Mouse (Mus musculus): Measurements from ENCODE around the gene Ccdc59. TPM values are rescaled to one million over a fixed set of nuclear protein-coding genes. Genes with fewer than 3 reads are reported as not detected.

Gene Ccdc59
- total and polyA plus RNA-seq, 3 experiments: 3.6 to 11.3 (median 11.2) TPM

- WGBS: 83% methylated on average over 2 of the region's 2 CpGs
- intact Hi-C loops (cut with DNase I): no loop called here
- Histone ChIP-seq H3K36me3 (ENCODE audit: control insufficient read depth, insufficient read depth, low read length) (no peaks in the 10 kb centered on the region), H3K27ac (no peak overlapping the region), H3K27me3 (ENCODE audit: control insufficient read depth, insufficient read depth, low read length) (no peaks in the 10 kb centered on the region), H3K4me3 (no peak overlapping the region), H3K4me1 (ENCODE audit: control insufficient read depth, insufficient read depth, low read length) (no peaks in the 10 kb centered on the region), H3K9ac (ENCODE audit: low read depth, low read length) (no peak overlapping the region), H3K79me2 (replicated peaks; ENCODE audit: control insufficient read depth, insufficient read depth, low read length) (no peaks in the 10 kb centered on the region; the same call in 1 of the 2 replicates)
- TF ChIP-seq POLR2A (IDR thresholded peaks at IDR 0.05; ENCODE audit: insufficient read depth, low read depth, low read length) (no peak), EP300 (IDR thresholded peaks at IDR 0.05; ENCODE audit: insufficient read depth, low read depth, low read length) (no peak), CTCF (IDR thresholded peaks at IDR 0.05) (no peak)
- no peak for DNase-seq
Observed at GRCm38 (mm10) chr10:105803461-105803860, 37.4 kb upstream of the Ccdc59 start.

- intact Hi-C loops (cut with DNase I): no loop called here
- Histone ChIP-seq H3K27me3 (ENCODE audit: control insufficient read depth, insufficient read depth, low read length) (no peaks in the 10 kb centered on the region), H3K4me3 (no peak overlapping the region), H3K4me1 (ENCODE audit: control insufficient read depth, insufficient read depth, low read length) (no peaks in the 10 kb centered on the region), H3K79me2 (replicated peaks; ENCODE audit: control insufficient read depth, insufficient read depth, low read length) (no peaks in the 10 kb centered on the region; the same call in 1 of the 2 replicates), H3K9ac (ENCODE audit: low read depth, low read length) (no peak overlapping the region), H3K36me3 (ENCODE audit: control insufficient read depth, insufficient read depth, low read length) (no peaks in the 10 kb centered on the region), H3K27ac (no peak overlapping the region)
- WGBS: 88% methylated on average over 7 of the region's 7 CpGs
- TF ChIP-seq POLR2A (IDR thresholded peaks at IDR 0.05; ENCODE audit: insufficient read depth, low read depth, low read length) (no peak), EP300 (IDR thresholded peaks at IDR 0.05; ENCODE audit: insufficient read depth, low read depth, low read length) (no peak), CTCF (IDR thresholded peaks at IDR 0.05) (no peak)
- no peak for DNase-seq
Observed at GRCm38 (mm10) chr10:105806259-105807010, 34.4 kb upstream of the Ccdc59 start.

GRCm38 (mm10) chr10:105834627-105835228 lies 6.1 kb upstream of the Ccdc59 start:
- Histone ChIP-seq H3K27ac (no peak overlapping the region), H3K4me1 (ENCODE audit: control insufficient read depth, insufficient read depth, low read length) (no peaks in the 10 kb centered on the region), H3K27me3 (ENCODE audit: control insufficient read depth, insufficient read depth, low read length) (no peaks in the 10 kb centered on the region), H3K36me3 (ENCODE audit: control insufficient read depth, insufficient read depth, low read length) (no peaks in the 10 kb centered on the region; the same call in 1 of the 2 replicates), H3K9ac (ENCODE audit: low read depth, low read length) (no peak overlapping the region), H3K79me2 (replicated peaks; ENCODE audit: control insufficient read depth, insufficient read depth, low read length) (peaks cover 2% of the 10 kb centered on the region; the same call in 1 of the 2 replicates), H3K4me3 (no peak overlapping the region)
- TF ChIP-seq CTCF (IDR thresholded peaks at IDR 0.05) (peak; percentile 61), EP300 (IDR thresholded peaks at IDR 0.05; ENCODE audit: insufficient read depth, low read depth, low read length) (no peak), POLR2A (IDR thresholded peaks at IDR 0.05; ENCODE audit: insufficient read depth, low read depth, low read length) (no peak)
- WGBS: 65% methylated on average over 10 of the region's 10 CpGs
- no peak for DNase-seq
- intact Hi-C loops (cut with DNase I): no loop called here

GRCm38 (mm10) chr10:105842574-105842973 lies 1.7 kb downstream of the Ccdc59 start:
- H3K4me3 ChIP-seq: peak overlapping the region; percentile 74

GRCm38 (mm10) chr10:105850286-105850685 lies 9.4 kb downstream of the Ccdc59 start:
- intact Hi-C loops (cut with DNase I): no loop called here
- Histone ChIP-seq H3K36me3 (ENCODE audit: control insufficient read depth, insufficient read depth, low read length) (peaks cover 4% of the 10 kb centered on the region), H3K4me3 (no peak overlapping the region), H3K79me2 (replicated peaks; ENCODE audit: control insufficient read depth, insufficient read depth, low read length) (no peaks in the 10 kb centered on the region), H3K27me3 (ENCODE audit: control insufficient read depth, insufficient read depth, low read length) (no peaks in the 10 kb centered on the region), H3K4me1 (ENCODE audit: control insufficient read depth, insufficient read depth, low read length) (no peaks in the 10 kb centered on the region), H3K9ac (ENCODE audit: low read depth, low read length) (no peak overlapping the region), H3K27ac (no peak overlapping the region)
- TF ChIP-seq POLR2A (IDR thresholded peaks at IDR 0.05; ENCODE audit: insufficient read depth, low read depth, low read length) (no peak), EP300 (IDR thresholded peaks at IDR 0.05; ENCODE audit: insufficient read depth, low read depth, low read length) (no peak), CTCF (IDR thresholded peaks at IDR 0.05) (no peak)
- WGBS: 79% methylated on average over 5 of the region's 5 CpGs
- no peak for DNase-seq

More at GRCm38 (mm10) chr10:105842574-105842973, 1.7 kb downstream of the Ccdc59 start:
- peaks cover 2% of the 10 kb centered on the region; the same call in 1 of the 2 replicates for H3K79me2 ChIP-seq (replicated peaks; ENCODE audit: control insufficient read depth, insufficient read depth, low read length)
- no peak overlapping the region for H3K9ac ChIP-seq (ENCODE audit: low read depth, low read length)
- 86% methylated on average over 7 of the region's 7 CpGs for WGBS
- peaks cover 2% of the 10 kb centered on the region; the same call in 1 of the 2 replicates for H3K4me1 ChIP-seq (ENCODE audit: control insufficient read depth, insufficient read depth, low read length)
- no peaks in the 10 kb centered on the region for H3K27me3 ChIP-seq (ENCODE audit: control insufficient read depth, insufficient read depth, low read length)
- H3K27ac ChIP-seq: no peak overlapping the region
- peaks cover 13% of the 10 kb centered on the region for H3K36me3 ChIP-seq (ENCODE audit: control insufficient read depth, insufficient read depth, low read length)
- TF ChIP-seq POLR2A (IDR thresholded peaks at IDR 0.05; ENCODE audit: insufficient read depth, low read depth, low read length): no peak
- no peak for TF ChIP-seq EP300 (IDR thresholded peaks at IDR 0.05; ENCODE audit: insufficient read depth, low read depth, low read length)
- TF ChIP-seq CTCF (IDR thresholded peaks at IDR 0.05): no peak
- no peak for DNase-seq
- intact Hi-C loops (cut with DNase I): no loop called here

GRCm38 (mm10) chr10:105851136-105851535 lies 10.3 kb downstream of the Ccdc59 start:
- WGBS: 48% methylated on average over 4 of the region's 4 CpGs
- intact Hi-C loops (cut with DNase I): no loop called here

More at GRCm38 (mm10) chr10:105851136-105851535, 10.3 kb downstream of the Ccdc59 start:
- no peak overlapping the region for H3K9ac ChIP-seq (ENCODE audit: low read depth, low read length)
- peaks cover 4% of the 10 kb centered on the region for H3K36me3 ChIP-seq (ENCODE audit: control insufficient read depth, insufficient read depth, low read length)
- no peaks in the 10 kb centered on the region for H3K27me3 ChIP-seq (ENCODE audit: control insufficient read depth, insufficient read depth, low read length)
- H3K79me2 ChIP-seq (replicated peaks; ENCODE audit: control insufficient read depth, insufficient read depth, low read length): no peaks in the 10 kb centered on the region
- DNase-seq: no peak
- no peaks in the 10 kb centered on the region for H3K4me1 ChIP-seq (ENCODE audit: control insufficient read depth, insufficient read depth, low read length)
- H3K27ac ChIP-seq: no peak overlapping the region
- H3K4me3 ChIP-seq: no peak overlapping the region
- TF ChIP-seq CTCF (IDR thresholded peaks at IDR 0.05) (no peak), EP300 (IDR thresholded peaks at IDR 0.05; ENCODE audit: insufficient read depth, low read depth, low read length) (no peak), POLR2A (IDR thresholded peaks at IDR 0.05; ENCODE audit: insufficient read depth, low read depth, low read length) (no peak)

Measured in heart, adult 2 months (tissue).